Mouse (Mus musculus): Measurements from ENCODE around the gene Sema4b. TPM values are rescaled to one million over a fixed set of nuclear protein-coding genes. Genes with fewer than 3 reads are reported as not detected.

Gene Sema4b
- total RNA-seq, 1 experiment, result 50.1 TPM

DNA sequence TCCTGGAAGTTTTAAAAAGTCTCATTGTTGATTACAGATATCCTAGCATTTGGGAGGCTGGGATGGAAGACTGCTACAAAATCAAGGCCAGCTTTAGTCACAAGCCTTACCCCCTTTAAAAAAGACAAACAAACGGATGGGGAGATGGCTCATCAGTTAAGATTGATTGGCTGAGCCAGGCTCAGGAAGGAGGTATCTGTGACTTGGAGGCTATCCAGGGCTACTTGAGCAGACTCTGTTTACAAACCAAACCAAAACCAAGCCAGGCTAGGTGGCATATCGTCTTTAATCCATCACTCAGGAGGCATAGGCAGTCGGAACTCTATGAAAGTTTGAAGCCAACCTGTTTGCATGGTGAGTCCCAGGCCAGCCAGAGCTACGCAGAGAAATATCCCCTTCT is 55.0 kb downstream of the Sema4b start:
- H3K4me3 ChIP-seq (ENCODE audit: insufficient read depth in 1 of 2, low read depth in 1 of 2, low read length in 2 of 2, poor library complexity in 1 of 2, severe bottlenecking in 1 of 2), result no peak overlapping the region

DNA sequence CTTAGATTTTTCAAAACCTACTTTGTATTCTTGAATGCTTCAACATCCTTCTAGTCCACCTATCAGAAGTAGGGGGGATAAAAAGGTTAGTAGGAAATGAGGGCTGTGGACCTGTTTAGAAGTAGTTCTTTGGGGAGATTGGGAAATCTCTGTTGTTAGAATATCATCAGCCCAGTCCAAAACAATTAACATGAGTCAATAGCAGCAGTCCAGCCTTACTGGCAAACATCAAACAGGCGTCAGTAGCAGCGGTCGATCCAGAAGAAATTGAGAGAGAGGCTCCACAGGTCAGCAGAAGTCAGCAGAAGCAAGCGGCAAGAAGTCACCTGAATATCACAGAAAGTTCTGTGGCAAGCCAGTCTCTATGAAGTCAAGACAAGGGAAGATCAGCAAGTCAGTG is 58.2 kb downstream of the Sema4b start:
- TF ChIP-seq ZNF384 (IDR thresholded peaks at IDR 0.05; ENCODE audit: low read depth, low read length), result no peak
- no peak for TF ChIP-seq HCFC1 (IDR thresholded peaks at IDR 0.05; ENCODE audit: borderline replicate concordance, insufficient read depth, low read length)
- no peak for TF ChIP-seq MAFK (IDR thresholded peaks at IDR 0.05; ENCODE audit: insufficient read depth, low read depth, low read length)
- no peak for TF ChIP-seq CHD2 (IDR thresholded peaks at IDR 0.05; ENCODE audit: low read depth, low read length)
- TF ChIP-seq ZC3H11A (IDR thresholded peaks at IDR 0.05; ENCODE audit: borderline replicate concordance, low read depth, low read length), result no peak
- Histone ChIP-seq H3K9me3 (ENCODE audit: control insufficient read depth, insufficient read depth, low read depth, low read length) (no peaks in the 10 kb centered on the region), H3K27ac (ENCODE audit: insufficient read depth, low read depth, low read length, poor library complexity, severe bottlenecking) (no peak overlapping the region), H3K9ac (ENCODE audit: insufficient read depth, low read depth, low read length, poor library complexity, severe bottlenecking) (no peak overlapping the region), H3K4me1 (ENCODE audit: control insufficient read depth in 2 of 2, insufficient read depth in 2 of 2, low read length in 2 of 2, poor library complexity in 1 of 2) (peaks cover 3 to 4% of the 10 kb centered on the region in 2 experiments; a peak in 3 of 4 replicates), H3K4me3 (ENCODE audit: insufficient read depth in 1 of 2, low read depth in 1 of 2, low read length in 2 of 2, poor library complexity in 1 of 2, severe bottlenecking in 1 of 2) (no peak overlapping the region), H3K36me3 (ENCODE audit: control insufficient read depth, insufficient read depth, low read length, poor library complexity, severe bottlenecking) (0 out of 2 replicates have a peak, but pooled peaks cover 5% of the 10 kb centered on the region)
- in situ Hi-C loops (cut with MboI; ENCODE audit: low sequenced_read_pairs in 2 of 2, unreplicated experiment in 2 of 2), result no loop called here
- no peak for DNase-seq (ENCODE audit: low read depth, low spot score)

More for the DNA sequence above, 55.0 kb downstream of the Sema4b start:
- no peak for DNase-seq (ENCODE audit: low read depth, low spot score)
- no peak overlapping the region for H3K27ac ChIP-seq (ENCODE audit: insufficient read depth, low read depth, low read length, poor library complexity, severe bottlenecking)
- peaks cover 4 to 6% of the 10 kb centered on the region in 2 experiments; a peak in 3 of 4 replicates for H3K4me1 ChIP-seq (ENCODE audit: control insufficient read depth in 2 of 2, insufficient read depth in 2 of 2, low read length in 2 of 2, poor library complexity in 1 of 2)
- peaks cover 13% of the 10 kb centered on the region; the same call in 1 of the 2 replicates for H3K36me3 ChIP-seq (ENCODE audit: control insufficient read depth, insufficient read depth, low read length, poor library complexity, severe bottlenecking)
- no peak for TF ChIP-seq CHD2 (IDR thresholded peaks at IDR 0.05; ENCODE audit: low read depth, low read length)
- no peak for TF ChIP-seq HCFC1 (IDR thresholded peaks at IDR 0.05; ENCODE audit: borderline replicate concordance, insufficient read depth, low read length)
- no peak for TF ChIP-seq ZNF384 (IDR thresholded peaks at IDR 0.05; ENCODE audit: low read depth, low read length)
- H3K9me3 ChIP-seq (ENCODE audit: control insufficient read depth, insufficient read depth, low read depth, low read length), result no peaks in the 10 kb centered on the region
- in situ Hi-C loops (cut with MboI; ENCODE audit: low sequenced_read_pairs in 2 of 2, unreplicated experiment in 2 of 2), result no loop called here
- no peak overlapping the region for H3K9ac ChIP-seq (ENCODE audit: insufficient read depth, low read depth, low read length, poor library complexity, severe bottlenecking)

DNA sequence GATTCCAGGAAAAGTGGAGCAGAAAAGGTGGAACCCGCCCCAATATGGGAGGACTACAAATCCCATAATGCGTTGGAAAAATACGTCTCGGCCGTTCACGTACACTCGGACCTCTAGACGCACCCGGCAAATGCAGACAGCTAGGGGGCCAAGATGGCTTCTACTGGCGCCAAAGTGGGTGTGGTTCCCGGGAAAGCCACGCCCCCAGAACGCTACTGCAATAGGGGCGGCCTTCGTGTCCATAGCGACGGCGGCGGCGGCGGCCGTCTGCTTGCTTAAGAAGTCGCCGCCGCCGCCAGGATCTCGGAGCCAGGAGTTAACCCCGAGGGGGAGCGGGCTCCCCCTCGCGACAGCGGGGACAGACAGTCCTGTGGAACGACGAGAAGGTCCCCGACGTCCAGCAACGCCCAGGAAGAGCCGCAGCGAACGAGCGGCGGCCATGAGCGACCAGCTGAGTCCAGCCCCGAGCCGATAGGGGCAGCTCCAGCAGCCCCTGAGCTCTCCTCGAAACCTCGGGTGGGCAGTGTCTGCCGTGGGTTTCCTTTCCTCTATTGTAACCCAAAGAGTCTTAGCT is 59.6 kb downstream of the Sema4b start, which contains the start of gene Ttll13:
TSS of gene Ttll13 (plus strand) at position 229 of the 574 bp plus-strand sequence.
- H3K9ac ChIP-seq (ENCODE audit: insufficient read depth, low read depth, low read length, poor library complexity, severe bottlenecking), result peak within 1 kb of the TSS; percentile 71
- H3K4me1 ChIP-seq (ENCODE audit: control insufficient read depth in 2 of 2, insufficient read depth in 2 of 2, low read length in 2 of 2, poor library complexity in 1 of 2), result peaks cover 4 to 12% of the 10 kb centered on the region in 2 experiments; a peak in 3 of 4 replicates
- H3K4me3 ChIP-seq (ENCODE audit: insufficient read depth in 1 of 2, low read depth in 1 of 2, low read length in 2 of 2, poor library complexity in 1 of 2, severe bottlenecking in 1 of 2), result peak within 1 kb of the TSS; percentile 69 to 91
- H3K9me3 ChIP-seq (ENCODE audit: control insufficient read depth, insufficient read depth, low read depth, low read length), result no peaks in the 10 kb centered on the region
- peak; percentile 91 for TF ChIP-seq HCFC1 (IDR thresholded peaks at IDR 0.05; ENCODE audit: borderline replicate concordance, insufficient read depth, low read length)
- TF ChIP-seq ZNF384 (IDR thresholded peaks at IDR 0.05; ENCODE audit: low read depth, low read length), result no peak
- TF ChIP-seq CHD2 (IDR thresholded peaks at IDR 0.05; ENCODE audit: low read depth, low read length), result peak; percentile 35; the same call in 1 of the 2 replicates
- in situ Hi-C loops (cut with MboI; ENCODE audit: low sequenced_read_pairs in 2 of 2, unreplicated experiment in 2 of 2), result no loop called here
- H3K27ac ChIP-seq (ENCODE audit: insufficient read depth, low read depth, low read length, poor library complexity, severe bottlenecking), result no peak within 1 kb of the TSS
- H3K36me3 ChIP-seq (ENCODE audit: control insufficient read depth, insufficient read depth, low read length, poor library complexity, severe bottlenecking), result 0 out of 2 replicates have a peak, but pooled peaks cover under 1% of the 10 kb centered on the region
- peak; percentile 96 for DNase-seq (ENCODE audit: low read depth, low spot score)

DNA sequence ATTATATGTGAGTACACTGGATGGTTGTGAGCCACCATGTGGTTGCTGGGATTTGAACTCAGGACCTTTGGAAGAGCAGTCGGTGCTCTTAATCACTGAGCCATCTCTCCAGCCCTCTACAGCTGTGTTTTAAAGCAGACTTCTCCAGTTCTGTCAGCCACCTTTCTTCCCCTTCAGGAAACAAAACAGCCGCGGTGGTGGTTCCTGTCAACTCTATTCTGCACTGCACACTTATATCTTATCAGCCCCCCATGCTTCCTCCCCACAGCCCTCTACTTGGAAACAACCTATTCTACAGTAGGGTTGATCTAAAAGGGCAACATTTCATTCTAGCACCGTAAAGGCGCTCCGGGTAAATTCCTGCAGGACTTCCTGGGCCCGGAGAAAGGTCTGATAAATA is 60.2 kb downstream of the Sema4b start:
- Histone ChIP-seq H3K36me3 (ENCODE audit: control insufficient read depth, insufficient read depth, low read length, poor library complexity, severe bottlenecking) (no peaks in the 10 kb centered on the region), H3K9ac (ENCODE audit: insufficient read depth, low read depth, low read length, poor library complexity, severe bottlenecking) (no peak overlapping the region), H3K4me1 (ENCODE audit: control insufficient read depth in 2 of 2, insufficient read depth in 2 of 2, low read length in 2 of 2, poor library complexity in 1 of 2) (peaks cover 4 to 12% of the 10 kb centered on the region in 2 experiments; a peak in 3 of 4 replicates), H3K27ac (ENCODE audit: insufficient read depth, low read depth, low read length, poor library complexity, severe bottlenecking) (no peak overlapping the region), H3K4me3 (ENCODE audit: insufficient read depth in 1 of 2, low read depth in 1 of 2, low read length in 2 of 2, poor library complexity in 1 of 2, severe bottlenecking in 1 of 2) (peak overlapping the region in 1 of 2 experiments; percentile 91; a peak in 2 of 4 replicates), H3K9me3 (ENCODE audit: control insufficient read depth, insufficient read depth, low read depth, low read length) (no peaks in the 10 kb centered on the region)
- DNase-seq (ENCODE audit: low read depth, low spot score), result no peak
- no peak for TF ChIP-seq MAFK (IDR thresholded peaks at IDR 0.05; ENCODE audit: insufficient read depth, low read depth, low read length)
- TF ChIP-seq HCFC1 (IDR thresholded peaks at IDR 0.05; ENCODE audit: borderline replicate concordance, insufficient read depth, low read length), result no peak
- TF ChIP-seq CHD2 (IDR thresholded peaks at IDR 0.05; ENCODE audit: low read depth, low read length), result no peak
- no peak for TF ChIP-seq ZC3H11A (IDR thresholded peaks at IDR 0.05; ENCODE audit: borderline replicate concordance, low read depth, low read length)
- no peak for TF ChIP-seq ZNF384 (IDR thresholded peaks at IDR 0.05; ENCODE audit: low read depth, low read length)
- in situ Hi-C loops (cut with MboI; ENCODE audit: low sequenced_read_pairs in 2 of 2, unreplicated experiment in 2 of 2), result no loop called here
